Mouse (Mus musculus): ENCODE results near the gene Grid2.
A peak's percentile ranks its signal among the peaks of the same experiment; 100 is the strongest.

Grid2 gene

DNA sequence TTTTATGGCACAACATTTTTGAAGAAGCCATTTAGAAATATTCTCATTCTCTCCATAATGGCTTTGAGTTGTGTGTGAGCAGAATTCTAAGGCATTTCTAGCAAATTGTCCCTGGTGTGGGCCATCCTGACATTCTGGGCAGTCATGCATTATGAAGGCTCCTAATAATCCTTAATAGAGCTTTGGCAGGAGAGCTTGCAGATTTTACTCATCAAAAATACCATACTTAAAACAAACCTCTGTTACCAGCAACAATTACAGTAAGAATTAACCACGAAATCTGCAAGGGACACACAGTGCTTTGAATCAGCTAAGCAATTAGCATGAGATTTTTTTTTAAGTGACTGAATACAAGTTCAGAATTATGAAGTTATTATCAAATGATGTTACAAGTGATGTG is 1053.0 kb downstream of the Grid2 start:
- ATAC-seq (ENCODE audit: low TSS enrichment), result no peak

GRCm38 (mm10) chr6:64313132-64313531 is 1057.5 kb downstream of the Grid2 start:
- ATAC-seq (ENCODE audit: low TSS enrichment), result peak; percentile 74

- ATAC-seq (ENCODE audit: low TSS enrichment), result no peak
Observed at GRCm38 (mm10) chr6:64326936-64327335, 1071.3 kb downstream of the Grid2 start.

- ATAC-seq (ENCODE audit: low TSS enrichment), result no peak
Observed at GRCm38 (mm10) chr6:64327876-64328275, 1072.2 kb downstream of the Grid2 start.

DNA sequence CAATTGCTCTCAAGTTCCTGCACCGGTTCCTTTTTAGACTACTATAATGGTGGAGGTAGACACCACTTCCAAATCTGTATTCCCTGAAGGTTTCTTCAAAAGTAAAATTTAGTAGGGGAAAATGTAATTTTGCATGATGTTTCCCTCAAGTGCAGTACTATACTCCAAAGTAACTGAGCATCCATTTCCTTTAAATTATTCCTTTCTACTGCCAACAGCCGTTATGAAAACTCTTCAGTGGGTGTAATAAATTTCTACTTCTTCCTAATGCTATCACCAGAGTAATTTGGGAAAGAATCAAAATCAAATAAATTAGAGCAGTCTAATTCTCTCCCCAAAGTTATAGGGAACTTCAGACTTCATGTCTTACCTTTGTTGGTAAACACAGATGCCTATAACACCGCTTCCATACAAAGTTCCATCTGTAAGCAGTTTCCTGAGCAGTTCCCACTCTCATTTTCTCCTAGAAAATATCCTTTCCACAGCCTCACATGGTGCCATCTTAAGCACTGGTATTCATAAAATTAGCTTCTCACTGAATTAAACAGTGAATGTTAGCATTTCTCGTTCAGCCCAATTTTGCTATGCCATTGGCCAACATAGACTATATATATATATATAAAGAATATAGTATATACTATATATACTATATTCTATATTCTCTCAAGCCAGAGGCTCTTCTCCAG is 1142.9 kb downstream of the Grid2 start:
- peak; percentile 97 for ATAC-seq (ENCODE audit: low TSS enrichment)

DNA sequence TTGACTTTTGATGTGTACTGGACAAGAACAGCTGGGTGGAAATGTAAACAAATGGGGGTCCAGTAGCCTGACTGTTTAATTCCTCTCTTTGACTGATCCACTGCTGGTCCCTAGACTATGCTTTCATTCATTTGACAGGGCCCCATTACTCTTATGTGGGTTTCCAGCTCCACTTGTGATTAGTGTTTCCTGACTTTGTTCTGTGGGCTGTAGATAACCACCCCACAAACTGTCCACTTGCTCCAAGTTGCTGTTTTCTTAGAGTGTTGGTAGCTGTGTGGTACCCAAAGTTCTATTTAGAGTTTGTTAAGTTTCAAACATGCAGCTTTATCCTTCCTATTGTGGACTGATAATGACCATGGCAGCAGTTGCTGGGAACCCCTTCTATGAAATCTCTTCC is 1172.0 kb downstream of the Grid2 start:
- ATAC-seq (ENCODE audit: low TSS enrichment), result no peak

DNA sequence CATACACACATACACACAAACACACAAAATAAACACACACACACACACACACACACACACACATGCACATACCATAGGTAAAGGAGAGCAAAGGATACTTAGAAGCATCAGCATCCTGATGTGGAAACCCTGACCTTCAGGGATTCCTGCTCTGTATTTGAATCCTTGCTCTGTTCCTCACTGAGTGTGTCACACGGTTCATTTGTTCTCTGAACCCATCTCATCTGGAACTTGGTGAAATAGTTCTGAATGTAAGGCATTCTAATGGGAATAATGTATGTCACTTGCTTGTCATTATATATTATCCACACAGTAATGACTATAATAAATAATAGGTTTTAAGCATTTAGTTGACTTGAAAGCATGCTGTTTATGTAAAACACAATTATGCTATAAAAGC is 1173.2 kb downstream of the Grid2 start:
- ATAC-seq (ENCODE audit: low TSS enrichment), result no peak

DNA sequence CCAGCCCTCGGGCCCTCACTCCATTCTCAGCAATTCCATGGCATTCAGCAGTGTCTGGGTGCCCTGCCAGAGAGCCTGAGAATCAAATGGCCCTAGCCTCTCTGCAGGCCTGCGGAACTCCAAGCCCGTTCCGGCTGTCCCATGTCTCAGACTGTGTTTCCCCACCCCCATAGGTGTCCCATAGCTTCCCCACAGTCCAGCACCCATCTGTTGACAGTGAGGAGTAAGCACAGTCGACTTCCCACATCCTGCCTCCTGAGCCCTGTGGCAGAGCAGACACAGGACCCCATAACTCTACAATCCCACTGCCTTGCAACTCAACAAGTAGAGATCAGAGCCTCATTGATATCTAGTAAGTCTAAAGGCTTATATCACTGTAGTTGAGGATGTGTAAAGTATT is 1192.5 kb downstream of the Grid2 start:
- ATAC-seq (ENCODE audit: low TSS enrichment), result no peak

DNA sequence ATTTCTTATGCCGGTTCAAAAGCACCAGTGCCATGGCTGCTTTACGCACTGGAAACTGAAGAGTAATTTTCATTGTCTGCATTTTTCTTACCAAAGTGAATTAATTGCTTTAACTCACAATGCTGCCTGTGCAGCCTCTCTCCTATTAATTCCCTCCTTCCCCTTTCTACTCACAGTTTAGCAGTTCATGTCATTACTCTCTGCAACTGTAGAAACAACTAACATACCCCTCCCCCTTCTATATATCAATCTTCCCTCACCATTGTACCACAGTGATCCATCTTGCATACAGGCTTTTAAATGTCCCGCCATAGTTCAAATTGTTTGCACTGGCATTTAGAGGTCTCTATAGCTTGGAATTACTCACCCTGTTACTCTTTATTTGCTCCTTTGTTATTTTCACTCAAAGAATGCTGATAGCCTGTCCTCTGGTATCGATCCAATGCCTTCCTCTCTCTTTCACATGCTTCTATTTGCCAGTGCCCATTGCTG is 1193.2 kb downstream of the Grid2 start:
- no peak for ATAC-seq (ENCODE audit: low TSS enrichment)

DNA sequence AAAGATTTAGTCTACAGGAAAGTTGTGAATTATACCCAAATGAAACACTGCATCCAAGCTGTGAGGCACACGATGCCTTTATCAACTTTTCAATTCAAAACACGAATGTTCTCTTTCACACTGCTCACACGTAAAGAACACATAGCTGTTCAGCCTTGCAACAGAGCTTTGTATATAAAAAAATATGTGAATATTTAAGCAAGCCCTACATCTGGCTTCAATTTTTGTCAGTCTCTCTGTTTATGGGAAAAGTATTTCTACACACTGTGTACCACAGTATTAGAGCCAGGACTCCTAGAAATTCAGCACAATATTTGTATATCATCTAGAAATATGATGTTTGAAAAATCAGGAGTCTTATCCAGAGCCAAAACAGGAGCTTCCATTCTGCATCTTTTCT is 1195.1 kb downstream of the Grid2 start:
- ATAC-seq (ENCODE audit: low TSS enrichment), result no peak

- ATAC-seq (ENCODE audit: low TSS enrichment), result no peak
Observed at GRCm38 (mm10) chr6:64479884-64480283, 1224.2 kb downstream of the Grid2 start.

GRCm38 (mm10) chr6:64480592-64480991 is 1224.9 kb downstream of the Grid2 start:
- ATAC-seq (ENCODE audit: low TSS enrichment), result no peak

DNA sequence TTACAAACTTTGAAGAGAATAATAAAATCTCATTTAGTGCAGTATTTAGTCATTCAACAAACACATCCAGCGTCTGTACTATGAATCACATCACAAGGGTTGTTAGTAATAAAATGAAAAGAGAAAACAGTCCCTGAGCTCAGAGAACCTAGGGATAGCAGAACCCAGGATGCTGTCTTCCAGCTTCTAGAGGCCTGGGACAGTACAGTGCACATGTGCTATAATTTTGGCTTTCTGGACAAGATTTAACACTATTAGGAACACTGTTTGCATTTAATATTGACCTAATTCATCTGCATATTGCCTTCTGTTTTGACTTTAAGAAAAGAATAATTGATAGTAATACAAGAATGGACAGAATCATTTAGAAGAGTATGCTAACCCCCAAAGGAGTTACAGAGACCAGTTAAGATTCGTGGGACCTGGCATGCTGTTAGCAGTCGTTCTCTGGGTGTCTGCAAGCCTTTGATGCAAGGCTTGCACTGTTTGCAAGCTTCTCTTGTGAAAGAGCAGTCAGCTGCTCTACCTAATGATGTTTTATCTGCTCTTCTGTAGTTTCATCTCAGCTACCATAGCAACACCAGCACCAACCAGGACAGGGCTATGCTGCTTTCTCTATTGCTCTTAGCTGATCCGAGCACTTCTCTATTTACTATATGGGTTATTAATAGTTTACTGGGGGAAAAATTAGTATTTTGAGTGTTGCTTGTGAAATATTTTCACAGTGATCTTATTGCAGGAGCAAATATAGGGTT is 1234.8 kb downstream of the Grid2 start:
- no peak for ATAC-seq (ENCODE audit: low TSS enrichment)

DNA sequence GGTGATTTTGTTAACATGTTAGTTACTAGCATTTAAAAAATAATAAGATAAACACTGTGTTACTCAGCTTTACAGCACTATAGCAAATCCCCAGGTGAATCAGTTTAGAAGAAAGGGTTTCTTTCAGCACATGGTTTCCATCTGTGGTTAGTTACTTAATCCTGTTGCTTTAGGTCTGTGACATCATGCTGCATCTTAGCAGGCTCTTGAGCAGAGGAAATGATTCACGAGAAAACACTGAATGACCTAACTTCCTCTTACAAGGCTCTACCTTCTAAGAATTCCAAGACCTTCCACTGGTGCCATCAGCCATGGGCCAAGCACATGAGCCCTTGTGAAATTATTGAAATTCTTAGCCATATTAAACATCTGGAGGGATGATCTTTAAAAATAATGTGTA is 1248.7 kb downstream of the Grid2 start:
- no peak for ATAC-seq (ENCODE audit: low TSS enrichment)

DNA sequence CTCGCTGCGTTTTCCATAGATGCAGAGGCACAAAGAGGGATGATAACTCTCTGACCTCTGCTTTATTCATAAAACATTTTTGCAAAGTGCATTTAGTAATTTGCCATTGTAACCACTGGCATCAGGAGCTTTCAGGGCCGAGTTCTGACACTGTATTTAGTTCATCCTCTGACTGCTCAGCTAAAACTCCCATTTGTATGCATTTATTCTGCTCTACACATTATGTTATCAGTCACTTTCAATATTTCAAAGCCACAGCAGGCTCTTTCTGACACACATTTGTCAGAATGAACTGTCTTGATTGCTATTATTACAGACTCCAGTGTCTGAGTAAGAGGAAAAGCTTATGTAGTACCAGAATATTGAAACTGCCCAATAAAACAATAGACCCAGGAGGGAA is 1286.5 kb downstream of the Grid2 start:
- no peak for ATAC-seq (ENCODE audit: low TSS enrichment)

DNA sequence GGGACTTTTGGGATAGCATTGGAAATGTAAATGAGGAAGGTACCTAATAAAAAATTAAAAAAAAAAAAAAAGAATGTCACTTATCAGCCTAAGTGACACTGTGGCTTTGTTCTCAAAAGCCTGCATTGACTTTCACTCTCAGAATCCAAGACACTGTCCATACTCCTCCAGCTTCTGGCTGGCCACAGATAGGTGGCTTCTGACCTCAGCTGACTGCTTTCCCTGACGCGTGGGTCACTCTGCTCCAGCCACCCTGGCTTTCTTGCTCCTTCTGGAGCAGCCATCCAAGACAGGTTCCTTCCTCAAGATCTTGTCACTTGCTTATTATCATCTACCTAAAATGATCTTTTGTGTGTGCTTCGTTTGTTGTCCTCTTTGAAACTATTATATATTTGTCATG is 1298.0 kb downstream of the Grid2 start:
- no peak for ATAC-seq (ENCODE audit: low TSS enrichment)

DNA sequence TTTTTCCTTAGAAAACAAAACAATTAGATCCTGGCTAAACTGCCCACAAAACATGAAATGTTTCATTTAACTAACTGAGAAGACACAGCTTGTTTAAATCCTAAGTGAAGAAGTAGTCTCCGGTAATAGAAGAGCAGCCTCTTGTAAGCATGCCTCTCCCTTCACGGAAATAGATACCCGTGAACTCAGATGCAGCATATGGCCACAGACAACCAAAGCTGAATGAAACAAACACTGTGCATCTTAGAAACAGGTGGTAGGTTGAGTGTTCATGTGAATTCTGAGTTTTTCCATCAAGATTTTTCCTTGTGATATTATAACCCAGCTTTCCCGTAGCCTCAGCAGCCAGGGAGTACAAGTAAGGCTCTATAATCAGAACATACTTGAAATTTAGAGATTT is 1299.5 kb downstream of the Grid2 start:
- ATAC-seq (ENCODE audit: low TSS enrichment), result peak; percentile 74

GRCm38 (mm10) chr6:64568599-64568998 is 1312.9 kb downstream of the Grid2 start:
- peak; percentile 89 for ATAC-seq (ENCODE audit: low TSS enrichment)

GRCm38 (mm10) chr6:64581338-64581737 is 1325.7 kb downstream of the Grid2 start:
- ATAC-seq (ENCODE audit: low TSS enrichment), result no peak

DNA sequence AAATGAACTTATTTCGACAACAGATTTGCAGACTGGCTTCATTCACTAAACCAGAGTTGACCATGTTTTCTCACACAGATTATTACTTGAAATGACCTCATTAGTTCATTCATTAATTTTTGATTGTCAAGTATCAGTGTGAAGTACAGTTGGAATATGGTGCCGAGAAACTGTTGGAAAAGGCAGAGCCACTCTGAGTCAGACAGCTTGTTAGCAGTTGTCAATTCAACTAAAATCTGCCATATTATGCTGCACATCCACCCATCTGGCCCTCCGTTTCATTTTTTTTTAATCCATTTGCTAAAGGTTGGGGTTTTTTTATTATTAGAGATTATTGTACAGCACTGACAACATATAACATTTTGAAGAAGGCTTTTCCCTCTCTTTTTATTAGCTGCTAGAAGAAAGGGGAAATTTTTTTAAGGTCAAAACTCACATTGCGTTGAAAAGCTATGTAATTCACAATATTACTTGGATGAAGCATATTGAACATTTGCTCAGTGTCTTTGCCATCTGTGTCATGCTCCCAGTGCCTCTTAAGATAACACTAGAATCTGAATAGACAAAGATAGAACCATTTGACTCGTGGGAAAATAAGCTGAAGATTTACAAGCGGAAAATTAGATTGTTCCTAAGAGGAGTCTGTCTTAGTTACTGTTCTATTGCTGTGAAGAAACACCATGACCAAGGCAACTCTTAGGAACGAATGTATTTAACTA is 1333.0 kb downstream of the Grid2 start:
- no peak for ATAC-seq (ENCODE audit: low TSS enrichment)

GRCm38 (mm10) chr6:64596261-64596660 is 1340.6 kb downstream of the Grid2 start:
- peak; percentile 88 for ATAC-seq (ENCODE audit: low TSS enrichment)

- peak; percentile 50; the same call in 1 of the 2 replicates for ATAC-seq (ENCODE audit: low TSS enrichment)
Observed at GRCm38 (mm10) chr6:64596835-64597234, 1341.2 kb downstream of the Grid2 start.

GRCm38 (mm10) chr6:64598144-64598561 is 1342.5 kb downstream of the Grid2 start:
- ATAC-seq (ENCODE audit: low TSS enrichment), result peak; percentile 80
